Mouse (Mus musculus) hindbrain, embryonic 10.5 days (tissue): ENCODE data around the gene Nfia. TPM values are rescaled to one million over a fixed set of nuclear protein-coding genes. Genes with fewer than 3 reads are reported as not detected.

ENCODE experiments used
- DNase-seq: peaks from one replicate; pipeline ENCODE4 v3.0.0-alpha.2; 2017; ENCODE audit warnings: low spot score
- H3K27ac ChIP-seq: fragments of 300-500 bp; sonication (generic); 2 replicates; pipeline ENCODE4 v1.5.1; 2016; ENCODE audit warnings: mild to moderate bottlenecking, moderate library complexity
- H3K27me3 ChIP-seq: fragments of 300-500 bp; sonication (generic); 2 replicates; pipeline ENCODE4 v1.6.1; 2016; ENCODE audit warnings: mild to moderate bottlenecking; ENCODE audit not compliant: poor library complexity, insufficient read depth, severe bottlenecking
- H3K36me3 ChIP-seq: fragments of 300-500 bp; sonication (generic); 2 replicates; pipeline ENCODE4 v1.6.1; 2016; ENCODE audit warnings: mild to moderate bottlenecking, moderate library complexity
- H3K4me1 ChIP-seq: fragments of 300-500 bp; sonication (generic); replicated peaks from 2 replicates; pipeline ENCODE4 v1.6.1; 2016; ENCODE audit warnings: mild to moderate bottlenecking
- H3K4me3 ChIP-seq: fragments of 300-500 bp; sonication (generic); 2 replicates; pipeline ENCODE4 v1.5.1; 2016; ENCODE audit warnings: mild to moderate bottlenecking, moderate library complexity
- H3K9me3 ChIP-seq: fragments of 300-500 bp; sonication (generic); 2 replicates; pipeline ENCODE4 v1.6.1; 2016; ENCODE audit warnings: mild to moderate bottlenecking, moderate library complexity
- WGBS: fragments of 180-500 bp; shearing (Covaris S2); methylation state at CpG from one replicate; pipeline ENCODE4 v1.1.7; 2016; 5-methylcytosine and 5-hydroxymethylcytosine counted together
- polyA plus RNA-seq: library from polyadenylated mRNA; unstranded; fragments of >200 nt; fragmentation: Nextera tagmentation; extraction: Ambion mirVana; gene quantifications from 2 replicates; pipeline ENCODE4 v1.2.1, GENCODE M21; 2016

The Nfia gene
- polyA plus RNA-seq, 1 experiment from 2014 or later: 17.5 TPM

GRCm38 (mm10) chr4:98113289-98114024 lies 340.9 kb downstream of the Nfia start:
- Histone ChIP-seq H3K4me3 (no peak overlapping the region), H3K4me1 (peaks cover 25% of the 10 kb centered on the region), H3K27me3 (peaks cover 10% of the 10 kb centered on the region; the same call in 1 of the 2 replicates), H3K36me3 (no peaks in the 10 kb centered on the region), H3K27ac (no peak overlapping the region), H3K9me3 (no peaks in the 10 kb centered on the region)
- no peak for DNase-seq
- WGBS: 82% methylated on average over 10 of the region's 10 CpGs

- WGBS: 74% methylated on average over 2 of the region's 2 CpGs
- H3K4me3 ChIP-seq: no peak overlapping the region
These were observed 342.4 kb downstream of the Nfia start for GRCm38 (mm10) chr4:98114966-98115365.

GRCm38 (mm10) chr4:98115401-98115800 lies 342.9 kb downstream of the Nfia start:
- no peak overlapping the region for H3K27ac ChIP-seq
- DNase-seq: no peak
- 79% methylated on average over 4 of the region's 4 CpGs for WGBS

More at GRCm38 (mm10) chr4:98114966-98115365, 342.4 kb downstream of the Nfia start:
- H3K4me1 ChIP-seq: peaks cover 15% of the 10 kb centered on the region
- no peaks in the 10 kb centered on the region for H3K36me3 ChIP-seq
- no peaks in the 10 kb centered on the region for H3K9me3 ChIP-seq
- H3K27ac ChIP-seq: no peak overlapping the region
- H3K27me3 ChIP-seq: peaks cover 10% of the 10 kb centered on the region; the same call in 1 of the 2 replicates
- no peak for DNase-seq

GRCm38 (mm10) chr4:98116046-98116445 lies 343.5 kb downstream of the Nfia start:
- WGBS: 92% methylated on average over 7 of the region's 7 CpGs
- H3K4me3 ChIP-seq: no peak overlapping the region
- H3K4me1 ChIP-seq: 0 out of 2 replicates have a peak, but pooled peaks cover 7% of the 10 kb centered on the region
- H3K36me3 ChIP-seq: no peaks in the 10 kb centered on the region
- no peak for DNase-seq
- no peaks in the 10 kb centered on the region for H3K9me3 ChIP-seq
- H3K27ac ChIP-seq: no peak overlapping the region
- peaks cover 1% of the 10 kb centered on the region; the same call in 1 of the 2 replicates for H3K27me3 ChIP-seq

More at GRCm38 (mm10) chr4:98115401-98115800, 342.9 kb downstream of the Nfia start:
- Histone ChIP-seq H3K4me1 (peaks cover 10% of the 10 kb centered on the region), H3K36me3 (no peaks in the 10 kb centered on the region), H3K9me3 (no peaks in the 10 kb centered on the region), H3K27me3 (peaks cover 7% of the 10 kb centered on the region; the same call in 1 of the 2 replicates), H3K4me3 (no peak overlapping the region)

- no peak overlapping the region for H3K4me3 ChIP-seq
- no peaks in the 10 kb centered on the region for H3K9me3 ChIP-seq
- H3K27ac ChIP-seq: no peak overlapping the region; the same call in 1 of the 2 replicates
- H3K36me3 ChIP-seq: no peaks in the 10 kb centered on the region
- no peak for DNase-seq
- H3K4me1 ChIP-seq: 0 out of 2 replicates have a peak, but pooled peaks cover 7% of the 10 kb centered on the region
- WGBS: 61% methylated on average over 3 of the region's 3 CpGs
- H3K27me3 ChIP-seq: no peaks in the 10 kb centered on the region
These were observed 345.6 kb downstream of the Nfia start for GRCm38 (mm10) chr4:98118126-98118525.

GRCm38 (mm10) chr4:98118761-98119675 lies 346.5 kb downstream of the Nfia start:
- no peaks in the 10 kb centered on the region for H3K36me3 ChIP-seq
- no peak overlapping the region for H3K4me3 ChIP-seq
- WGBS: 83% methylated on average over 10 of the region's 10 CpGs
- H3K27me3 ChIP-seq: no peaks in the 10 kb centered on the region
- 0 out of 2 replicates have a peak, but pooled peaks cover 7% of the 10 kb centered on the region for H3K4me1 ChIP-seq
- no peaks in the 10 kb centered on the region for H3K9me3 ChIP-seq
- H3K27ac ChIP-seq: no peak overlapping the region
- DNase-seq: no peak

GRCm38 (mm10) chr4:98119949-98120531 lies 347.5 kb downstream of the Nfia start:
- no peak for DNase-seq
- no peaks in the 10 kb centered on the region for H3K27me3 ChIP-seq
- H3K4me1 ChIP-seq: 0 out of 2 replicates have a peak, but pooled peaks cover 7% of the 10 kb centered on the region
- no peak overlapping the region for H3K4me3 ChIP-seq
- no peak overlapping the region for H3K27ac ChIP-seq
- 78% methylated on average over 3 of the region's 3 CpGs for WGBS
- H3K36me3 ChIP-seq: no peaks in the 10 kb centered on the region
- no peaks in the 10 kb centered on the region for H3K9me3 ChIP-seq

GRCm38 (mm10) chr4:98120706-98121340 lies 348.3 kb downstream of the Nfia start:
- Histone ChIP-seq H3K4me3 (no peak overlapping the region), H3K27ac (no peak overlapping the region)
- 88% methylated on average over 6 of the region's 6 CpGs for WGBS

GRCm38 (mm10) chr4:98126003-98126677 lies 353.6 kb downstream of the Nfia start:
- DNase-seq: no peak
- Histone ChIP-seq H3K4me3 (no peak overlapping the region), H3K27me3 (no peaks in the 10 kb centered on the region), H3K4me1 (no peaks in the 10 kb centered on the region), H3K36me3 (no peaks in the 10 kb centered on the region), H3K27ac (no peak overlapping the region), H3K9me3 (0 out of 2 replicates have a peak, but pooled peaks cover 3% of the 10 kb centered on the region)
- WGBS: 83% methylated on average over 11 of the region's 11 CpGs

More at GRCm38 (mm10) chr4:98120706-98121340, 348.3 kb downstream of the Nfia start:
- no peak for DNase-seq
- Histone ChIP-seq H3K9me3 (no peaks in the 10 kb centered on the region), H3K4me1 (0 out of 2 replicates have a peak, but pooled peaks cover 7% of the 10 kb centered on the region), H3K27me3 (no peaks in the 10 kb centered on the region), H3K36me3 (no peaks in the 10 kb centered on the region)

GRCm38 (mm10) chr4:98130798-98131197 lies 358.3 kb downstream of the Nfia start:
- no peak for DNase-seq
- H3K4me3 ChIP-seq: no peak overlapping the region
- 0 out of 2 replicates have a peak, but pooled peaks cover 3% of the 10 kb centered on the region for H3K9me3 ChIP-seq
- 75% methylated on average over 2 of the region's 2 CpGs for WGBS
- no peaks in the 10 kb centered on the region for H3K4me1 ChIP-seq
- H3K27ac ChIP-seq: no peak overlapping the region
- H3K27me3 ChIP-seq: no peaks in the 10 kb centered on the region
- no peaks in the 10 kb centered on the region for H3K36me3 ChIP-seq

- 90% methylated on average over 4 of the region's 4 CpGs for WGBS
- no peak for DNase-seq
- H3K9me3 ChIP-seq: no peaks in the 10 kb centered on the region
These were observed 361.5 kb downstream of the Nfia start for GRCm38 (mm10) chr4:98134027-98134426.

More at GRCm38 (mm10) chr4:98134027-98134426, 361.5 kb downstream of the Nfia start:
- Histone ChIP-seq H3K27ac (no peak overlapping the region), H3K27me3 (no peaks in the 10 kb centered on the region), H3K4me3 (no peak overlapping the region), H3K4me1 (no peaks in the 10 kb centered on the region), H3K36me3 (no peaks in the 10 kb centered on the region)
